9 mouse cellular contexts compared by ENCODE assay signal in genomic region chr7:145211680-145212659, GRCm38 (mm10). TPM values are rescaled to one million over a fixed set of nuclear protein-coding genes. Genes with fewer than 3 reads are reported as not detected.
A peak's percentile ranks its signal among the peaks of the same experiment; 100 is the strongest.
DNase-seq lines count a peak whose midpoint lies in the region; ATAC-seq and TF ChIP-seq lines count a peak whose summit lies in the region.
"Had no signal": no experiment of that assay in that cellular context is flagged by ENCODE, and none has a peak within 500 bp of the region (broad histone marks: within the 10 kb centered on the region; RNA-seq: fewer than 3 reads in every experiment).

No protein-coding gene starts in this region.

- H3K27ac ChIP-seq in lung, embryonic 15.5 days, result 0 out of 2 replicates have a peak overlapping the region, but pooled peaks have one; percentile 35
- H3K27ac ChIP-seq in lung, postnatal 0 days (ENCODE audit: low read length), result no peak overlapping the region
- peak overlapping the region; percentile 81 for H3K27ac ChIP-seq in limb, embryonic 14.5 days (replicated peaks; ENCODE audit: low read depth, low read length)

- H3K36me3 ChIP-seq in lung, embryonic 15.5 days, result no peaks in the 10 kb centered on the region
- no peaks in the 10 kb centered on the region for H3K36me3 ChIP-seq in lung, postnatal 0 days (ENCODE audit: insufficient read depth, low read length)
- H3K36me3 ChIP-seq in limb, embryonic 14.5 days (ENCODE audit: control insufficient read depth, insufficient read depth, low read length), result no peaks in the 10 kb centered on the region

- no peak for ATAC-seq in lung, embryonic 15.5 days (ENCODE audit: borderline replicate concordance, extremely low read depth, low FRiP score, low TSS enrichment)
- ATAC-seq in lung, postnatal 0 days, result no peak
- ATAC-seq in limb, embryonic 14.5 days (ENCODE audit: low FRiP score, low read depth), result peak; percentile 21; the same call in 1 of the 2 replicates

- H3K9me3 ChIP-seq in lung, embryonic 15.5 days, result no peaks in the 10 kb centered on the region
- H3K9me3 ChIP-seq in lung, postnatal 0 days (ENCODE audit: low read length), result no peaks in the 10 kb centered on the region
- H3K9me3 ChIP-seq in limb, embryonic 14.5 days (ENCODE audit: control insufficient read depth, low read length), result no peaks in the 10 kb centered on the region

- peaks cover 25% of the 10 kb centered on the region for H3K4me1 ChIP-seq in lung, embryonic 15.5 days
- peaks cover under 1% of the 10 kb centered on the region; the same call in 1 of the 2 replicates for H3K4me1 ChIP-seq in lung, postnatal 0 days (ENCODE audit: insufficient read depth, low read depth, low read length)
- H3K4me1 ChIP-seq in limb, embryonic 14.5 days (ENCODE audit: control insufficient read depth, insufficient read depth, low read length), result peaks cover 29% of the 10 kb centered on the region

- H3K4me3 ChIP-seq in lung, embryonic 15.5 days, result no peak overlapping the region
- H3K4me3 ChIP-seq in lung, postnatal 0 days (ENCODE audit: low read depth, low read length), result no peak overlapping the region
- no peak overlapping the region for H3K4me3 ChIP-seq in limb, embryonic 14.5 days (replicated peaks; ENCODE audit: low read length)

- TF ChIP-seq CTCF in lung, postnatal 0 days (IDR thresholded peaks at IDR 0.05), result no peak

- 0 out of 2 replicates have a peak overlapping the region, but pooled peaks have one; percentile 14 for H3K9ac ChIP-seq in lung, embryonic 15.5 days
- H3K9ac ChIP-seq in lung, postnatal 0 days (replicated peaks; ENCODE audit: low read depth), result no peak overlapping the region
- peak overlapping the region; percentile 38; the same call in 1 of the 2 replicates for H3K9ac ChIP-seq in limb, embryonic 14.5 days (ENCODE audit: low read depth, low read length, severe bottlenecking)

- DNase-seq in lung, postnatal 0 days (ENCODE audit: low spot score), result no peak
- peak; percentile 38 for DNase-seq in forelimb bud, embryonic 11.5 days (ENCODE audit: low read depth, low spot score)
- peak; percentile 54 for DNase-seq in limb, embryonic 14.5 days (ENCODE audit: low spot score)
- peak; percentile 30 for DNase-seq in yolk sac, embryonic 10.5 days (ENCODE audit: low spot score)
- no peak for DNase-seq in left cerebral cortex, adult 9 months (ENCODE audit: low spot score in 2 of 2)
- DNase-seq in cerebellum, adult 9-11 months, result no peak
- no peak for DNase-seq in left cerebral cortex, postnatal 36 days (ENCODE audit: low spot score in 2 of 2)

- no peak overlapping the region for H3K4me2 ChIP-seq in lung, embryonic 15.5 days
- no peak overlapping the region for H3K4me2 ChIP-seq in lung, postnatal 0 days (replicated peaks; ENCODE audit: low read depth, low read length)
- H3K4me2 ChIP-seq in limb, embryonic 14.5 days (replicated peaks; ENCODE audit: low read depth, low read length, severe bottlenecking), result no peak overlapping the region

- TF ChIP-seq EP300 in lung, postnatal 0 days (IDR thresholded peaks at IDR 0.05), result no peak

- H3K27me3 ChIP-seq in lung, embryonic 15.5 days, result no peaks in the 10 kb centered on the region
- H3K27me3 ChIP-seq in lung, postnatal 0 days (replicated peaks; ENCODE audit: insufficient read depth, low read length), result no peaks in the 10 kb centered on the region
- H3K27me3 ChIP-seq in limb, embryonic 14.5 days (ENCODE audit: control insufficient read depth, insufficient read depth, low read length), result no peaks in the 10 kb centered on the region

- intact Hi-C loops in left cerebral cortex, postnatal 36 days (cut with DNase I), result no loop called here

- 23% methylated on average over 14 of the region's 14 CpGs for WGBS in lung, embryonic 15.5 days
- 26% methylated on average over 14 of the region's 14 CpGs for WGBS in lung, postnatal 0 days
- 20% methylated on average over 14 of the region's 14 CpGs for WGBS in limb, embryonic 14.5 days

- 0 out of 2 replicates have a peak, but pooled peaks have one; percentile 33 for TF ChIP-seq POLR2A in limb, embryonic 14.5 days (IDR thresholded peaks at IDR 0.05; ENCODE audit: borderline replicate concordance, extremely low read depth, insufficient read depth, insufficient read length)

RNA-seq across cellular contexts. Expression of gene 1810010D01Rik, which starts 4.1 kb away (rescaled TPM):
- polyA plus RNA-seq in lung, embryonic 15.5 days (2015; fragmentation: Nextera tagmentation; extraction: Ambion mirVana), result 0.30 and 0.33 TPM in 2 replicates
- 0.73 and 0.94 TPM in 2 replicates for polyA plus RNA-seq in lung, postnatal 0 days (2015; fragmentation: Nextera tagmentation; extraction: Ambion mirVana)
- 2.8 and 3.7 TPM in 2 replicates for polyA plus RNA-seq in limb, embryonic 14.5 days (2012; rRNA removed)
- 0.33 and 0.61 TPM in 2 replicates for polyA plus RNA-seq in limb, embryonic 14.5 days (2014; fragmentation: Nextera tagmentation; extraction: Ambion mirVana)
- total RNA-seq in left cerebral cortex, postnatal 36 days (2021), result under 1 TPM in 1 of 2 experiments, not detected in 1; 0.63 TPM
- total RNA-seq: gastrocnemius, adult 18-20 months had no signal

Comparison
In these comparisons a context has a peak if more than half of its experiments do, and no peak if none do; other contexts are left out.
1. DNase-seq: peak in forelimb bud, embryonic 11.5 days (single experiment), limb, embryonic 14.5 days (single experiment) and yolk sac, embryonic 10.5 days (single experiment); none in lung, postnatal 0 days (single experiment), left cerebral cortex, adult 9 months (0 of 2), cerebellum, adult 9-11 months (single experiment) and left cerebral cortex, postnatal 36 days (0 of 2).